Mouse (Mus musculus) liver, postnatal 0 days (tissue): ENCODE measurements at regions not wholly inside any gene's neighbourhood (a gene's known extent, or its start where the extent isn't known, plus 50 kb on each side); places are given as distances from the start of the nearest gene placed in this dataset.

Source experiments
- CTCF ChIP-seq: sonication (generic); IDR thresholded peaks from 2 replicates; pipeline ENCODE4 v1.5.1; 2016; ENCODE audit warnings: antibody characterized with exemption, low read depth
- EP300 ChIP-seq: IDR thresholded peaks from 2 replicates; pipeline ENCODE4 v1.6.1; 2016; ENCODE audit warnings: antibody characterized with exemption, low read depth, mild to moderate bottlenecking

DNA sequence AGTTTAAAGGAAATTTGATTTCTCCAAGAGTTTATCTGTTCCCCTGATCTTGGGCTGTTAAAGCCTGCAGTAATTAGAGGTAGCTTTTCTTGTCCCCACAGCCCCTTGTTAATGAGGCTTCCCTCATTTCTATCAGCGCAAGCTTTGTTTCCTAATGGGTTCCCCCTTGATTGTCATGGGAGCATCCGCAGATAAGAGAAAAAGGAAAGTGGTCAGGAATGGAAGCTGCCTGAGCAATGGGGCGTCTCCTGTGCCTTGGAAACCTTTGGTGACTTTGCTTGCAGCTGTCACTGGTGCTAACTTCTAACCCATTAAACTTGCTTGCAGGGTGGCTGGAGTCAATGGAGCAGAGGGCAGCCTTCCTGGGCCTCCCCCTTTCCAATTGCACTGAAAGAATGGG lies 202.7 kb upstream of the Arglu1 start:
- TF ChIP-seq EP300: no peak
- no peak for TF ChIP-seq CTCF
